Mouse (Mus musculus) heart, embryonic 15.5 days (tissue): ENCODE data around the gene Gm5849. TPM values are rescaled to one million over a fixed set of nuclear protein-coding genes. Genes with fewer than 3 reads are reported as not detected.
"Not testable (repeated sequence)": the region's sequence is repeated elsewhere in the genome, so short reads cannot be mapped to it uniquely, and the experiment has no call there.

Source experiments
- ATAC-seq: fragments of 200-750 bp; cut with Nextera tagmentation; replicated peaks from 2 replicates; pipeline ENCODE4 v1.8.0; 2017; ENCODE audit warnings: low read depth, moderate TSS enrichment; ENCODE audit not compliant: insufficient number of reproducible peaks, insufficient read depth, low FRiP score
- H3K27ac ChIP-seq: fragments of 300-500 bp; sonication (generic); 2 replicates; pipeline ENCODE4 v1.5.1; 2015; ENCODE audit warnings: mild to moderate bottlenecking, inconsistent platforms
- H3K27me3 ChIP-seq: fragments of 300-500 bp; sonication (generic); 2 replicates; pipeline ENCODE4 v1.6.1; 2015; ENCODE audit warnings: inconsistent platforms
- H3K36me3 ChIP-seq: fragments of 300-500 bp; sonication (generic); 2 replicates; pipeline ENCODE4 v1.6.1; 2015; ENCODE audit warnings: mild to moderate bottlenecking, inconsistent platforms
- H3K4me1 ChIP-seq: fragments of 300-500 bp; sonication (generic); replicated peaks from 2 replicates; pipeline ENCODE4 v1.6.1; 2015; ENCODE audit warnings: inconsistent platforms
- H3K4me2 ChIP-seq: fragments of 300-500 bp; sonication (generic); 2 replicates; pipeline ENCODE4 v1.6.1; 2015; ENCODE audit warnings: inconsistent platforms, mild to moderate bottlenecking, moderate library complexity
- H3K4me3 ChIP-seq: fragments of 300-500 bp; sonication (generic); 2 replicates; pipeline ENCODE4 v1.5.1; 2015; ENCODE audit warnings: mild to moderate bottlenecking, inconsistent platforms
- H3K9ac ChIP-seq: fragments of 300-500 bp; sonication (generic); 2 replicates; pipeline ENCODE4 v1.6.1; 2015; ENCODE audit warnings: mild to moderate bottlenecking, inconsistent platforms
- H3K9me3 ChIP-seq: fragments of 300-500 bp; sonication (generic); replicated peaks from 2 replicates; pipeline ENCODE4 v1.6.1; 2016; ENCODE audit warnings: inconsistent platforms
- WGBS: fragments of 180-500 bp; shearing (Covaris S2); methylation state at CpG from one replicate; pipeline ENCODE4 v1.1.7; 2015; ENCODE audit warnings: mixed read lengths; 5-methylcytosine and 5-hydroxymethylcytosine counted together
- polyA plus RNA-seq: library from polyadenylated mRNA; unstranded; fragments of >200 nt; fragmentation: Nextera tagmentation; extraction: Ambion mirVana; gene quantifications from 2 replicates; pipeline ENCODE4 v1.2.1, GENCODE M21; 2015

Gm5849 gene
- not detected in 2 replicates for polyA plus RNA-seq

DNA sequence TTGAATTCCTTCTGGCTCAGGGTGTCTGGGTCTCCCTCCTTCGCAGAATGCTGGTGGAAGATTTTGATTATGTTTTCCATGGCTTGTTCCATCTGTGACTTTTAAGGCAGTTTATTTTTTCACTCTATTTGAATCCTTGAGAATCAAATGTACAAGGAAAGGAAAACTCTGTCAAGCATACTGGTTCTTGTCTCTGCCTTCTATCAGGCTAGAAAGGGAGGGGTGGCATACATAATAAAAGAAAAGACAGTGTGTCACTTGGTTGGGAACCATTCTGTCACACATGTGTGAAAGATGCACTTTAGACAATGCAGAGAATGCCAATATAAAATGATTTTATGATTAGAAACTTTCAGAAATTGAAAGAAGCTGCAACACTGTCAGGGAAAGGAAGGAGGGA lies at the start of gene Gm5849:
TSS of gene Gm5849 (minus strand) at position 101 of the 400 bp plus-strand sequence.
- not testable (repeated sequence) for ATAC-seq, H3K27ac ChIP-seq, H3K4me2 ChIP-seq, H3K27me3 ChIP-seq, H3K9ac ChIP-seq, H3K4me1 ChIP-seq, H3K4me3 ChIP-seq, H3K9me3 ChIP-seq, H3K36me3 ChIP-seq
- WGBS: 77% methylated on average over 1 of the region's 1 CpGs

DNA sequence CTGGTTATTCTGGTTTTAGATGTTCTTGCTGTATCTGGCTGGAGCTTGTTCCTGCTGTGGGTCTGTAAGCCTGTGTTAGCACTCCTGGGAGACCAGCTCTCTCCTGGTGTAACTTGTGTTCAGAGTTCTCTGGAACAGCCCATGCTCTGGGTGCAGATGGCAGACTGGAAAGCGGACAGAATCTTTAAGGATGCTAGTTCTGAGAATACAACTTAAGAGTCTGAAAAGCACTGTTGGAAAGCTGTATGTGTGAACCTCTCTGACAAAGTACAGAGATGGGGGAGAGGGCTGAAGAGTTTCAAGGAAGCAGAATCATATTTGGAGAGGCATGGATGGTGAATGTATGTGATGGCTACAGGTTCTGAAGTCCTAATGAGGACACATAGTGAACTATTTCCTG lies 28.0 kb downstream of the Gm5849 start:
- H3K27ac ChIP-seq: no peak overlapping the region
- H3K4me2 ChIP-seq: no peak overlapping the region
- no peak for ATAC-seq
- H3K9me3 ChIP-seq: no peaks in the 10 kb centered on the region
- H3K4me1 ChIP-seq: no peaks in the 10 kb centered on the region
- H3K4me3 ChIP-seq: no peak overlapping the region
- H3K27me3 ChIP-seq: no peaks in the 10 kb centered on the region
- no peaks in the 10 kb centered on the region for H3K36me3 ChIP-seq
- no peak overlapping the region for H3K9ac ChIP-seq
- whole genome bisulfite sequencing: 86% methylated on average over 1 of the region's 1 CpGs

DNA sequence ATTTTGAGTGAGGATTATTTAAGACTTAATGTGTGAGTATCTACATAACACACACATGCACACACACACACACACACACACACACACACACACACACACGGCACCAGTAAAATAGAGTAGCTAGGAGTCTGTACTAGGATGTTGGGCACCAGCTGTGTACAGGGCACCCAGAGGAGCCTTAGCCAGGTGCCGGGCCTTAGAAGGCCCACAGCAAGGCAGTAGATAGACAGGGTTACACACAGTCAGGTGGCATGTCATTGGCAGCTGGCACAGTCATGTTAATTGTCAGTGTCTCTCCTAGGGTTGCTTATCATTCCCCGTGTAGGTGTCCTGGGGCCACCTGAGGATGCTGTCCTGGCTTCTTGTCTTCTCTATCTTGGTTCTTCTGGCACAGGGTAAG lies 51.1 kb downstream of the Gm5849 start, which contains the start of gene Pglyrp4:
TSS of gene Pglyrp4 (plus strand) at position 301 of the 400 bp plus-strand sequence.
- 80% methylated on average over 3 of the region's 3 CpGs for WGBS
- no peaks in the 10 kb centered on the region for H3K36me3 ChIP-seq
- no peaks in the 10 kb centered on the region for H3K4me1 ChIP-seq
- no peak within 1 kb of the TSS for H3K4me3 ChIP-seq
- no peaks in the 10 kb centered on the region for H3K27me3 ChIP-seq
- H3K4me2 ChIP-seq: no peak within 1 kb of the TSS
- no peak for ATAC-seq
- no peaks in the 10 kb centered on the region for H3K9me3 ChIP-seq
- H3K9ac ChIP-seq: no peak within 1 kb of the TSS
- H3K27ac ChIP-seq: no peak within 1 kb of the TSS

Other genes with a start within 250 kb of the Gm5849 start
- 89.3 and 103 TPM in 2 replicates for gene S100a16, start 240.6 kb downstream of the Gm5849 start, polyA plus RNA-seq
- gene S100a3, start 217.3 kb downstream of the Gm5849 start, polyA plus RNA-seq: 0.08 and 1.7 TPM in 2 replicates
- not detected in 2 replicates for gene S100a2, start 187.6 kb downstream of the Gm5849 start, polyA plus RNA-seq
- gene Gm42674, start 176.0 kb downstream of the Gm5849 start, polyA plus RNA-seq: not detected in 2 replicates
- gene S100a4, start 174.1 kb downstream of the Gm5849 start, polyA plus RNA-seq: 2.8 and 7.5 TPM in 2 replicates
- not detected in 2 replicates for gene S100a5, start 169.4 kb downstream of the Gm5849 start, polyA plus RNA-seq
- 48.9 and 70.5 TPM in 2 replicates for gene S100a6, start 165.0 kb downstream of the Gm5849 start, polyA plus RNA-seq
- 0.22 TPM in 1 of 2 replicates, not detected in the other for gene S100a7a, start 123.9 kb downstream of the Gm5849 start, polyA plus RNA-seq
- 24.9 and 32.7 TPM in 2 replicates for gene S100a8, start 108.9 kb downstream of the Gm5849 start, polyA plus RNA-seq
- gene S100a9, start 82.2 kb downstream of the Gm5849 start, polyA plus RNA-seq: 15.5 and 16.3 TPM in 2 replicates
- not detected in 2 replicates for gene Pglyrp4, start 51.0 kb downstream of the Gm5849 start, polyA plus RNA-seq